Mouse (Mus musculus) hindbrain, embryonic 14.5 days (tissue): Measurements from ENCODE around the gene Cdc37l1. TPM values are rescaled to one million over a fixed set of nuclear protein-coding genes. Genes with fewer than 3 reads are reported as not detected.

Experiments
- ATAC-seq: fragments of 200-750 bp; cut with Nextera tagmentation; 2 replicates; pipeline ENCODE4 v1.8.0; 2017; ENCODE audit warnings: moderate number of reproducible peaks, mild to moderate bottlenecking, moderate TSS enrichment, moderate library complexity; ENCODE audit not compliant: low FRiP score
- DNase-seq: peaks from one replicate; pipeline ENCODE4 v3.0.0-alpha.2; 2015; ENCODE audit warnings: low spot score
- H3K27ac ChIP-seq: fragments of 300-500 bp; sonication (generic); 2 replicates; pipeline ENCODE4 v1.5.1; 2014; ENCODE audit warnings: mild to moderate bottlenecking, moderate library complexity
- H3K27me3 ChIP-seq: fragments of 300-500 bp; sonication (generic); 2 replicates; pipeline ENCODE4 v1.6.1; 2014; ENCODE audit warnings: mild to moderate bottlenecking, low read length, mixed read lengths; ENCODE audit not compliant: control insufficient read depth, insufficient read depth
- H3K36me3 ChIP-seq: fragments of 300-500 bp; sonication (generic); replicated peaks from 2 replicates; pipeline ENCODE4 v1.6.1; 2014; ENCODE audit not compliant: control insufficient read depth, insufficient read depth
- H3K4me1 ChIP-seq: fragments of 300-500 bp; sonication (generic); replicated peaks from 2 replicates; pipeline ENCODE4 v1.6.1; 2014; ENCODE audit warnings: antibody characterized with exemption, low read length, mixed read lengths; ENCODE audit not compliant: control insufficient read depth, insufficient read depth
- H3K4me2 ChIP-seq: fragments of 300-500 bp; sonication (generic); replicated peaks from 2 replicates; pipeline ENCODE4 v1.6.1; 2014; ENCODE audit warnings: mild to moderate bottlenecking, moderate library complexity
- H3K4me3 ChIP-seq: fragments of 300-500 bp; sonication (generic); replicated peaks from 2 replicates; pipeline ENCODE4 v1.5.1; 2014; ENCODE audit warnings: mild to moderate bottlenecking, low read length
- H3K9ac ChIP-seq: fragments of 300-500 bp; sonication (generic); 2 replicates; pipeline ENCODE4 v1.6.1; 2014
- H3K9me3 ChIP-seq: fragments of 300-500 bp; sonication (generic); 2 replicates; pipeline ENCODE4 v1.6.1; 2016; ENCODE audit warnings: low read length; ENCODE audit not compliant: control insufficient read depth
- WGBS: fragments of 180-500 bp; shearing (Covaris S2); extraction: QIAGEN DNeasy Blood & Tissue Kit; methylation state at CpG from one replicate; pipeline ENCODE4 v1.1.7; 2014; 5-methylcytosine and 5-hydroxymethylcytosine counted together
- polyA plus RNA-seq: library from polyadenylated mRNA; unstranded; fragments of >200 nt; fragmentation: Nextera tagmentation; extraction: Ambion mirVana; gene quantifications from 2 replicates; pipeline ENCODE4 v1.2.1, GENCODE M21; 2014

The Cdc37l1 gene
- polyA plus RNA-seq, 1 experiment from 2014 or later, result 58.3 TPM

GRCm38 (mm10) chr19:29063009-29063408, 72.9 kb downstream of the Cdc37l1 start:
- Histone ChIP-seq H3K27me3 (no peaks in the 10 kb centered on the region), H3K4me1 (0 out of 2 replicates have a peak, but pooled peaks cover 4% of the 10 kb centered on the region), H3K4me2 (no peak overlapping the region), H3K27ac (no peak overlapping the region), H3K36me3 (no peaks in the 10 kb centered on the region), H3K4me3 (no peak overlapping the region), H3K9ac (no peak overlapping the region), H3K9me3 (no peaks in the 10 kb centered on the region)
- ATAC-seq (no peak), DNase-seq (no peak)
- 75% methylated on average over 5 of the region's 5 CpGs for WGBS

- Histone ChIP-seq H3K9me3 (no peaks in the 10 kb centered on the region), H3K27me3 (no peaks in the 10 kb centered on the region), H3K36me3 (no peaks in the 10 kb centered on the region), H3K4me3 (0 out of 2 replicates have a peak overlapping the region, but pooled peaks have one; percentile 6), H3K4me2 (peak overlapping the region; percentile 49), H3K27ac (no peak overlapping the region), H3K4me1 (0 out of 2 replicates have a peak, but pooled peaks cover 4% of the 10 kb centered on the region), H3K9ac (no peak overlapping the region)
- DNase-seq (peak; percentile 97), ATAC-seq (peak; percentile 76; the same call in 1 of the 2 replicates)
- 17% methylated on average over 18 of the region's 18 CpGs for WGBS
Measured at GRCm38 (mm10) chr19:29063577-29064363, 73.6 kb downstream of the Cdc37l1 start.

- no peak overlapping the region for H3K4me3 ChIP-seq
- H3K27ac ChIP-seq, result no peak overlapping the region
- no peaks in the 10 kb centered on the region for H3K36me3 ChIP-seq
- no peaks in the 10 kb centered on the region for H3K9me3 ChIP-seq
- ATAC-seq (peak; percentile 19; the same call in 1 of the 2 replicates), DNase-seq (no peak)
- H3K4me1 ChIP-seq, result 0 out of 2 replicates have a peak, but pooled peaks cover 4% of the 10 kb centered on the region
- no peak overlapping the region for H3K9ac ChIP-seq
- no peaks in the 10 kb centered on the region for H3K27me3 ChIP-seq
- peak overlapping the region; percentile 49 for H3K4me2 ChIP-seq
- 65% methylated on average over 9 of the region's 9 CpGs for WGBS
Measured at GRCm38 (mm10) chr19:29064451-29065102, 74.4 kb downstream of the Cdc37l1 start.

DNA sequence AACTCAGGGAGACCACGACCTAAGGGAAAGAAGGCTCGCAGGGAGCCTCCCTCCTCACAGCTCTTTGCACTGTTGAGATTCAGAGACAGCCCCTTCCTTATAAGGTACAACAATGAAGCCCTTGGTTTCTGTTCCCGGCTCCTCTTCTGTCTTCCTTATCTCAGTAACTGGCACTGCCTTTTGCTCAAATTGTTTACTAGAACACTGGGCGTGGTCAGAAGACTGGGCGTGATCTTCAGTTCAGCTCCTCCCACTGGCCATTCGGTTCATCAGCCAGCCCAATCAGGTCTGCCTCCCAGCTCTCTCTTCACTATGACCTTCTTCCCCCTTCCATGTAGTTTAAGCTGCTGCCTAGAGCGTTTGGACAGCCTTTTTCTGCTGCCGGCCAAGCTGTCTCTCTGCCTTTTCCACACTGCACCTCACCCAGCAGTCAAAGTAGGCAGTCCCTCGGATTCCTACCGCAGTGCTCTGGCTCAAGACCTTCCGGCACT, 76.9 kb downstream of the Cdc37l1 start:
- no peaks in the 10 kb centered on the region for H3K36me3 ChIP-seq
- 0 out of 2 replicates have a peak, but pooled peaks cover 4% of the 10 kb centered on the region for H3K4me1 ChIP-seq
- no peak overlapping the region for H3K9ac ChIP-seq
- no peak for DNase-seq
- WGBS, result 19% methylated on average over 11 of the region's 11 CpGs
- ATAC-seq, result 0 out of 2 replicates have a peak, but pooled peaks have one; percentile 27
- H3K4me3 ChIP-seq, result peak overlapping the region; percentile 5; the same call in 1 of the 2 replicates
- no peak overlapping the region for H3K27ac ChIP-seq
- peak overlapping the region; percentile 40 for H3K4me2 ChIP-seq
- H3K27me3 ChIP-seq, result no peaks in the 10 kb centered on the region
- no peaks in the 10 kb centered on the region for H3K9me3 ChIP-seq

DNA sequence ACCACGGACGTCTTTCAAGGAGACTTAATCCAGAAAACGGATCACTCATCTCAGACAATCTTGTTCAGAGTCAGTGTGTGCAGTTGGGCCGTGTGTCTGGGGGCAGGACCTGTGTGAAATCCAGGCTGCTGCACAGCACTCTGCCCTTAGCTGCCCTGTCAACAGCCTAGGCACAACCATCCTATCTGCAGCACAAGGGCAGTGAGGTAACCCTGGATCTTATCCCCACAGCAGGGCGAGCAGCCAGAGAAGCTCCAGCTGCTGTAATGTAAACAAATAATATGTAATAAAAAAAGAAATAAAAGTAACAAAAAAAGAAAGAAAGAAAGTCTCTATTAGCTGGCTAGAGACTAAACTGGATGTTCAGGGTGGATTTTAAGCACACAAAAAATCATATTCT, 79.0 kb downstream of the Cdc37l1 start:
- no peak for ATAC-seq
- no peak overlapping the region for H3K27ac ChIP-seq
- H3K27me3 ChIP-seq, result no peaks in the 10 kb centered on the region
- DNase-seq, result no peak
- H3K9me3 ChIP-seq, result no peaks in the 10 kb centered on the region
- no peak overlapping the region for H3K4me3 ChIP-seq
- H3K4me2 ChIP-seq, result no peak overlapping the region
- H3K4me1 ChIP-seq, result 0 out of 2 replicates have a peak, but pooled peaks cover 4% of the 10 kb centered on the region
- H3K9ac ChIP-seq, result no peak overlapping the region
- H3K36me3 ChIP-seq, result no peaks in the 10 kb centered on the region
- WGBS, result 84% methylated on average over 5 of the region's 5 CpGs

GRCm38 (mm10) chr19:29074802-29075201, 84.7 kb downstream of the Cdc37l1 start:
- no peaks in the 10 kb centered on the region for H3K9me3 ChIP-seq
- H3K4me2 ChIP-seq, result no peak overlapping the region
- no peak overlapping the region for H3K4me3 ChIP-seq
- 72% methylated on average over 6 of the region's 6 CpGs for WGBS
- H3K36me3 ChIP-seq, result no peaks in the 10 kb centered on the region
- no peak for ATAC-seq
- peak; percentile 39 for DNase-seq
- no peak overlapping the region for H3K27ac ChIP-seq
- H3K27me3 ChIP-seq, result no peaks in the 10 kb centered on the region
- no peak overlapping the region for H3K9ac ChIP-seq
- H3K4me1 ChIP-seq, result no peaks in the 10 kb centered on the region

Other genes with a start within 250 kb of the Cdc37l1 start
- 27.8 and 34.4 TPM in 2 replicates for gene Slc1a1, start 155.3 kb upstream of the Cdc37l1 start, polyA plus RNA-seq
- gene Plpp6, start 26.4 kb upstream of the Cdc37l1 start, polyA plus RNA-seq, result 18.7 and 21.3 TPM in 2 replicates
- gene 4430402I18Rik, start 22.6 kb upstream of the Cdc37l1 start, polyA plus RNA-seq, result 0.56 and 2.0 TPM in 2 replicates
- 69.8 and 88.2 TPM in 2 replicates for gene Ak3, start 57.6 kb downstream of the Cdc37l1 start, polyA plus RNA-seq
- gene Rcl1, start 111.0 kb downstream of the Cdc37l1 start, polyA plus RNA-seq, result 30.8 and 34.8 TPM in 2 replicates